Mouse (Mus musculus) gastrocnemius, postnatal 36 days (tissue): ENCODE data around the gene Sgpp2. TPM values are rescaled to one million over a fixed set of nuclear protein-coding genes. Genes with fewer than 3 reads are reported as not detected.

Source experiments
- DNase-seq, 2 experiments: peaks; one replicate each; pipeline ENCODE4 v3.0.0; 2022
- intact Hi-C: fragments of 180-260 bp; cut with DNase I; formaldehyde crosslinking; loops from one replicate; pipeline ENCODE4 v1.15.1; 2025
- total RNA-seq, 2 experiments: library from RNA; stranded (reverse); gene quantifications; 2 replicates each; pipeline ENCODE4 v1.2.3; 2021

Sgpp2 gene
- total RNA-seq, 2 experiments from 2014 or later, result not detected

GRCm38 (mm10) chr1:78440716-78441115, 130.6 kb downstream of the Sgpp2 start:
- DNase-seq, result no peak
- intact Hi-C loops, result no loop called here

GRCm38 (mm10) chr1:78443056-78443455, 132.9 kb downstream of the Sgpp2 start:
- no peak for DNase-seq
- intact Hi-C loops, result no loop called here

- DNase-seq, result no peak
- intact Hi-C loops, result no loop called here
Measured at GRCm38 (mm10) chr1:78446232-78446631, 136.1 kb downstream of the Sgpp2 start.

GRCm38 (mm10) chr1:78446742-78447141, 136.6 kb downstream of the Sgpp2 start:
- intact Hi-C loops, result no loop called here
- DNase-seq, result no peak

- intact Hi-C loops, result no loop called here
Measured at GRCm38 (mm10) chr1:78448091-78448490, 137.9 kb downstream of the Sgpp2 start.

GRCm38 (mm10) chr1:78451070-78451854, 141.1 kb downstream of the Sgpp2 start:
- intact Hi-C loops, result no loop called here
- no peak for DNase-seq

More at GRCm38 (mm10) chr1:78448091-78448490, 137.9 kb downstream of the Sgpp2 start:
- no peak for DNase-seq

GRCm38 (mm10) chr1:78452544-78452943, 142.4 kb downstream of the Sgpp2 start:
- no peak for DNase-seq
- intact Hi-C loops, result no loop called here

- intact Hi-C loops, result loop anchor here (2.0 kb wide), 1 partner anchor 475 kb away; no protein-coding TSS in a partner anchor
- DNase-seq, result no peak
Measured at GRCm38 (mm10) chr1:78453886-78454285, 143.7 kb downstream of the Sgpp2 start.

GRCm38 (mm10) chr1:78454659-78455058, 144.5 kb downstream of the Sgpp2 start:
- intact Hi-C loops, result loop anchor here (2.0 kb wide), 1 partner anchor 476 kb away; no protein-coding TSS in a partner anchor
- DNase-seq, result no peak

Other genes starting within 250 kb of the Sgpp2 start
- not detected for gene Pax3, start 113.2 kb upstream of the Sgpp2 start, total RNA-seq
- gene Farsb, start 178.6 kb downstream of the Sgpp2 start, total RNA-seq, result 10 to 100 TPM; 46.8 to 54.3 TPM
- not detected for gene Mogat1, start 200.6 kb downstream of the Sgpp2 start, total RNA-seq
- not detected for gene BC035947, start 201.8 kb downstream of the Sgpp2 start, total RNA-seq